Mouse (Mus musculus) liver, embryonic 16.5 days (tissue): ENCODE results near the gene Prkar1b. TPM values are rescaled to one million over a fixed set of nuclear protein-coding genes. Genes with fewer than 3 reads are reported as not detected.

Experiments used
- ATAC-seq: fragments of 200-750 bp; cut with Nextera tagmentation; 2 replicates; pipeline ENCODE4 v1.8.0; 2017; ENCODE audit warnings: low read depth, mild to moderate bottlenecking, moderate number of reproducible peaks, moderate library complexity
- H3K27ac ChIP-seq: fragments of 300-500 bp; sonication (generic); 2 replicates; pipeline ENCODE4 v1.5.1; 2014; ENCODE audit warnings: mild to moderate bottlenecking, low read length
- H3K27me3 ChIP-seq: fragments of 300-500 bp; sonication (generic); 2 replicates; pipeline ENCODE4 v1.6.1; 2014; ENCODE audit warnings: low read depth, low read length, mixed read lengths; ENCODE audit not compliant: control insufficient read depth, insufficient read depth
- H3K36me3 ChIP-seq: fragments of 300-500 bp; sonication (generic); 2 replicates; pipeline ENCODE4 v1.6.1; 2014; ENCODE audit warnings: mild to moderate bottlenecking; ENCODE audit not compliant: control insufficient read depth, insufficient read depth
- H3K4me1 ChIP-seq: fragments of 300-500 bp; sonication (generic); 2 replicates; pipeline ENCODE4 v1.6.1; 2014; ENCODE audit warnings: low read depth, low read length, mixed read lengths; ENCODE audit not compliant: control insufficient read depth
- H3K4me2 ChIP-seq: fragments of 300-500 bp; sonication (generic); 2 replicates; pipeline ENCODE4 v1.6.1; 2014; ENCODE audit warnings: low read depth, low read length, mixed read lengths
- H3K4me3 ChIP-seq: fragments of 300-500 bp; sonication (generic); 2 replicates; pipeline ENCODE4 v1.5.1; 2014; ENCODE audit warnings: low read depth, mild to moderate bottlenecking, low read length
- H3K9ac ChIP-seq: fragments of 300-500 bp; sonication (generic); 2 replicates; pipeline ENCODE4 v1.6.1; 2014; ENCODE audit warnings: low read depth, low read length
- H3K9me3 ChIP-seq: fragments of 300-500 bp; sonication (generic); replicated peaks from 2 replicates; pipeline ENCODE4 v1.6.1; 2016; ENCODE audit warnings: low read length; ENCODE audit not compliant: control insufficient read depth
- WGBS: fragments of 180-500 bp; shearing (Covaris S2); extraction: QIAGEN DNeasy Blood & Tissue Kit; methylation state at CpG from one replicate; pipeline ENCODE4 v1.1.7; 2014; ENCODE audit not compliant: insufficient replicate concordance; 5-methylcytosine and 5-hydroxymethylcytosine counted together
- polyA plus RNA-seq: library from polyadenylated mRNA; unstranded; fragments of >200 nt; fragmentation: Nextera tagmentation; extraction: Ambion mirVana; gene quantifications from 2 replicates; pipeline ENCODE4 v1.2.1, GENCODE M21; 2015

Gene Prkar1b
- polyA plus RNA-seq, 1 experiment from 2014 or later = 0.80 TPM

GRCm38 (mm10) chr5:139118961-139119276 is 30.9 kb downstream of the Prkar1b start:
- no peak overlapping the region for H3K27ac ChIP-seq
- H3K4me3 ChIP-seq = no peak overlapping the region
- no peaks in the 10 kb centered on the region for H3K4me1 ChIP-seq
- no peak overlapping the region for H3K9ac ChIP-seq
- H3K4me2 ChIP-seq = no peak overlapping the region
- H3K36me3 ChIP-seq = no peaks in the 10 kb centered on the region
- no peaks in the 10 kb centered on the region for H3K9me3 ChIP-seq
- WGBS = 36% methylated on average over 2 of the region's 2 CpGs
- H3K27me3 ChIP-seq = no peaks in the 10 kb centered on the region
- no peak for ATAC-seq

- H3K4me3 ChIP-seq = no peak overlapping the region
- no peaks in the 10 kb centered on the region for H3K36me3 ChIP-seq
- no peaks in the 10 kb centered on the region for H3K4me1 ChIP-seq
- no peak for ATAC-seq
- H3K27ac ChIP-seq = no peak overlapping the region
- no peaks in the 10 kb centered on the region for H3K27me3 ChIP-seq
- WGBS = 45% methylated on average over 5 of the region's 5 CpGs
- H3K9ac ChIP-seq = no peak overlapping the region
- no peak overlapping the region for H3K4me2 ChIP-seq
- no peaks in the 10 kb centered on the region for H3K9me3 ChIP-seq
Measured at GRCm38 (mm10) chr5:139118139-139118960, 31.5 kb downstream of the Prkar1b start.

- Histone ChIP-seq H3K4me2 (no peak overlapping the region), H3K27me3 (no peaks in the 10 kb centered on the region), H3K9me3 (no peaks in the 10 kb centered on the region), H3K4me1 (no peaks in the 10 kb centered on the region), H3K27ac (no peak overlapping the region), H3K36me3 (no peaks in the 10 kb centered on the region), H3K9ac (no peak overlapping the region), H3K4me3 (no peak overlapping the region)
- no peak for ATAC-seq
- 75% methylated on average over 7 of the region's 7 CpGs for WGBS
Measured at GRCm38 (mm10) chr5:139115507-139115906, 34.3 kb downstream of the Prkar1b start.

GRCm38 (mm10) chr5:139114876-139115275 is 34.9 kb downstream of the Prkar1b start:
- no peak overlapping the region for H3K27ac ChIP-seq
- H3K4me2 ChIP-seq = no peak overlapping the region
- ATAC-seq = no peak
- no peaks in the 10 kb centered on the region for H3K36me3 ChIP-seq
- H3K9me3 ChIP-seq = no peaks in the 10 kb centered on the region
- H3K27me3 ChIP-seq = no peaks in the 10 kb centered on the region
- no peaks in the 10 kb centered on the region for H3K4me1 ChIP-seq
- no peak overlapping the region for H3K4me3 ChIP-seq
- no peak overlapping the region for H3K9ac ChIP-seq
- 62% methylated on average over 4 of the region's 4 CpGs for WGBS

- Histone ChIP-seq H3K4me3 (no peak overlapping the region), H3K27me3 (no peaks in the 10 kb centered on the region), H3K9ac (no peak overlapping the region), H3K4me1 (no peaks in the 10 kb centered on the region), H3K27ac (no peak overlapping the region), H3K36me3 (no peaks in the 10 kb centered on the region), H3K9me3 (no peaks in the 10 kb centered on the region), H3K4me2 (no peak overlapping the region)
- 68% methylated on average over 9 of the region's 9 CpGs for WGBS
- ATAC-seq = no peak
Measured at GRCm38 (mm10) chr5:139112418-139112817, 37.4 kb downstream of the Prkar1b start.

GRCm38 (mm10) chr5:139111991-139112390 is 37.8 kb downstream of the Prkar1b start:
- Histone ChIP-seq H3K4me1 (no peaks in the 10 kb centered on the region), H3K9ac (no peak overlapping the region), H3K9me3 (no peaks in the 10 kb centered on the region), H3K27me3 (no peaks in the 10 kb centered on the region), H3K36me3 (no peaks in the 10 kb centered on the region), H3K4me3 (no peak overlapping the region), H3K27ac (no peak overlapping the region), H3K4me2 (no peak overlapping the region)
- ATAC-seq = no peak
- whole genome bisulfite sequencing = 57% methylated on average over 9 of the region's 9 CpGs

- H3K27me3 ChIP-seq = no peaks in the 10 kb centered on the region
- ATAC-seq = no peak
- 62% methylated on average over 2 of the region's 2 CpGs for WGBS
- H3K36me3 ChIP-seq = no peaks in the 10 kb centered on the region
- H3K9ac ChIP-seq = no peak overlapping the region
- H3K4me1 ChIP-seq = no peaks in the 10 kb centered on the region
- no peak overlapping the region for H3K4me3 ChIP-seq
- no peak overlapping the region for H3K27ac ChIP-seq
- no peak overlapping the region for H3K4me2 ChIP-seq
- H3K9me3 ChIP-seq = no peaks in the 10 kb centered on the region
Measured at GRCm38 (mm10) chr5:139110140-139110855, 39.5 kb downstream of the Prkar1b start.

- no peak overlapping the region for H3K9ac ChIP-seq
- no peak overlapping the region for H3K4me3 ChIP-seq
- no peak overlapping the region for H3K27ac ChIP-seq
- H3K27me3 ChIP-seq = no peaks in the 10 kb centered on the region
- WGBS = 42% methylated on average over 9 of the region's 9 CpGs
- ATAC-seq = no peak
- no peaks in the 10 kb centered on the region for H3K4me1 ChIP-seq
- H3K9me3 ChIP-seq = no peaks in the 10 kb centered on the region
- H3K36me3 ChIP-seq = no peaks in the 10 kb centered on the region
- H3K4me2 ChIP-seq = no peak overlapping the region
Measured at GRCm38 (mm10) chr5:139107815-139108214, 42.0 kb downstream of the Prkar1b start.

GRCm38 (mm10) chr5:139101783-139102182 is 48.0 kb downstream of the Prkar1b start:
- no peak overlapping the region for H3K9ac ChIP-seq
- no peaks in the 10 kb centered on the region for H3K4me1 ChIP-seq
- H3K4me2 ChIP-seq = no peak overlapping the region
- no peaks in the 10 kb centered on the region for H3K27me3 ChIP-seq
- WGBS = 68% methylated on average over 6 of the region's 6 CpGs
- no peaks in the 10 kb centered on the region for H3K9me3 ChIP-seq
- H3K36me3 ChIP-seq = no peaks in the 10 kb centered on the region
- ATAC-seq = no peak
- H3K27ac ChIP-seq = no peak overlapping the region
- H3K4me3 ChIP-seq = no peak overlapping the region
